Comparison of ENCODE assay signal across 9 mouse cellular contexts in the genomic region with DNA sequence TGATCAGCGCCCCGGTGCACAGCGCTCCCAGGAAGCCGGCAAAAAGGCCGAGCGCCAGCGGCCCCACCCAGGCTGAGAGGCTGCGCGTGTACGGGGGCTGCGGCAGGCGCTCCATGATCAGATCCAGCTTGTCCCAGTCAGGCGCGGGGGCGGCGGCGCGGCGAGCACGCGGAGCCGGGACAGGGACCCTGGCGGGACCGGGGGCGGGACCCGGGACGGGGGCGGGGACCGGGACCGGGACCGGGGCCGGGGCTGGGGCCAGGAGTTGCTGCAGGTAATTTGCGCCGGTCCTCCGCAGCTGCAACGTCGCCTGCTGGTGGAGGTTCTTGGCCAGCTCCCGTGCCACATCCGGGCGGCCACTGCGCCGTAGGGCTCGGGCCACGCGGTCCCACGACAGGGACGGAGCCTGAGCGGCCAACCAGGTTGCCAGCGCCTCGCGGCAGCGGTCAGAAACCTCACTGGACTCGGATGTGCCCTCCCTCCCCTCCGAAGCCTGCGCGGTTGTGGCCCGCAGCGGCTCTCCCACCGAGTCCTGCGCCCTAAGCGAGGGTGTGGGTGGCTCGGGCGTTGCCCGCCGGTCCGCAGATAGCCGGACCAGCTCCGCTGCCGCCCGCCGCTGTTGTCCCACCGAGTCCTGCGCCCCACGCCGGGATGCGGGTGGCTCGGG. TPM values are rescaled to one million over a fixed set of nuclear protein-coding genes. Genes with fewer than 3 reads are reported as not detected.
A peak's percentile ranks its signal among the peaks of the same experiment; 100 is the strongest.
DNase-seq lines count a peak whose midpoint lies in the region; ATAC-seq and TF ChIP-seq lines count a peak whose summit lies in the region.
"Had no signal": no experiment of that assay in that cellular context is flagged by ENCODE, and none has a peak within 500 bp of the region (broad histone marks: within the 10 kb centered on the region; RNA-seq: fewer than 3 reads in every experiment).

No protein-coding gene starts in this region.

- peak; percentile 70 for DNase-seq in embryo, embryonic 10 days (ENCODE audit: low spot score)
- no peak for DNase-seq in embryo, embryonic 10.5 days (ENCODE audit: low spot score)
- peak; percentile 50 for DNase-seq in adrenal gland, postnatal 25 days
- DNase-seq in lung, embryonic 14.5 days = peak; percentile 67
- peak; percentile 53 to 58 for DNase-seq in right cerebral cortex, adult 2 months (ENCODE audit: low spot score in 2 of 2)
- no peak for DNase-seq in spleen, postnatal 4 days (ENCODE audit: low spot score in 2 of 2)

- peaks cover 64% of the 10 kb centered on the region for H3K27me3 ChIP-seq in intestine, postnatal 0 days (replicated peaks; ENCODE audit: control insufficient read depth, insufficient read depth, low read length)
- peaks cover 83% of the 10 kb centered on the region for H3K27me3 ChIP-seq in lung, embryonic 14.5 days (ENCODE audit: insufficient read depth, low read length)

- no peaks in the 10 kb centered on the region for H3K9me3 ChIP-seq in intestine, postnatal 0 days (ENCODE audit: control insufficient read depth)
- H3K9me3 ChIP-seq in lung, embryonic 14.5 days (ENCODE audit: low read depth, low read length) = no peaks in the 10 kb centered on the region

- H3K36me3 ChIP-seq in intestine, postnatal 0 days (ENCODE audit: control insufficient read depth, insufficient read depth) = no peaks in the 10 kb centered on the region
- no peaks in the 10 kb centered on the region for H3K36me3 ChIP-seq in lung, embryonic 14.5 days (ENCODE audit: insufficient read depth)

- TF ChIP-seq CTCF in intestine, postnatal 0 days (IDR thresholded peaks at IDR 0.05; ENCODE audit: low read depth) = peak; percentile 31
- TF ChIP-seq CTCF in lung, embryonic 14.5 days (IDR thresholded peaks at IDR 0.05; ENCODE audit: low read depth) = peak; percentile 19; the same call in 1 of the 2 replicates

- ATAC-seq in granulocyte monocyte progenitor cell, adult 5-6 weeks (replicated peaks; ENCODE audit: poor library complexity, severe bottlenecking) = peak; percentile 24; the same call in 1 of the 2 replicates
- ATAC-seq in intestine, postnatal 0 days = peak; percentile 39; the same call in 1 of the 2 replicates
- peak; percentile 58 for ATAC-seq in lung, embryonic 14.5 days (ENCODE audit: insufficient read depth)

- peak overlapping the region; percentile 78 for H3K4me2 ChIP-seq in intestine, postnatal 0 days (replicated peaks; ENCODE audit: low read depth)
- H3K4me2 ChIP-seq in lung, embryonic 14.5 days = peak overlapping the region; percentile 96

- no peak overlapping the region for H3K27ac ChIP-seq in intestine, postnatal 0 days (ENCODE audit: low read depth, low read length)
- H3K27ac ChIP-seq in lung, embryonic 14.5 days (ENCODE audit: low read depth) = no peak overlapping the region

- H3K4me1 ChIP-seq in intestine, postnatal 0 days (replicated peaks; ENCODE audit: control insufficient read depth, insufficient read depth, low read length) = peaks cover 2% of the 10 kb centered on the region; the same call in 1 of the 2 replicates
- H3K4me1 ChIP-seq in lung, embryonic 14.5 days (ENCODE audit: insufficient read depth) = no peaks in the 10 kb centered on the region; the same call in 1 of the 2 replicates

- peak overlapping the region; percentile 40 for H3K9ac ChIP-seq in intestine, postnatal 0 days (ENCODE audit: low read depth, low read length)
- peak overlapping the region; percentile 51 for H3K9ac ChIP-seq in lung, embryonic 14.5 days

- WGBS in intestine, postnatal 0 days = 2% methylated on average over 53 of the region's 77 CpGs
- WGBS in lung, embryonic 14.5 days = under 1% methylated on average over 68 of the region's 77 CpGs

- H3K4me3 ChIP-seq in intestine, postnatal 0 days (ENCODE audit: low read depth, low read length) = peak overlapping the region; percentile 43
- H3K4me3 ChIP-seq in lung, embryonic 14.5 days (ENCODE audit: low read depth, low read length) = peak overlapping the region; percentile 48

RNA-seq across cellular contexts. Expression of a gene that starts 0.5 kb away (rescaled TPM):
- not detected in 2 replicates for total RNA-seq in adrenal gland, postnatal 25 days (2021)
- total RNA-seq in granulocyte monocyte progenitor cell, adult 5-6 weeks (2014; fragmentation: Nextera tagmentation) = not detected in 2 replicates
- not detected in 2 replicates for total RNA-seq in granulocyte monocyte progenitor cell, adult 5-6 weeks (2017)
- not detected in 2 replicates for polyA plus RNA-seq in intestine, postnatal 0 days (2015; fragmentation: Nextera tagmentation; extraction: Ambion mirVana)
- polyA plus RNA-seq in lung, embryonic 14.5 days (2014; fragmentation: Nextera tagmentation; extraction: Ambion mirVana) = not detected in 2 replicates
- polyA plus RNA-seq: frontal cortex, adult 2 months had no signal

RNA-seq across cellular contexts. Expression of a gene that starts 31.7 kb away (rescaled TPM):
- total RNA-seq in adrenal gland, postnatal 25 days (2021) = 9.0 and 10.2 TPM in 2 replicates
- total RNA-seq in granulocyte monocyte progenitor cell, adult 5-6 weeks (2014; fragmentation: Nextera tagmentation) = not detected in 2 replicates
- not detected in 2 replicates for total RNA-seq in granulocyte monocyte progenitor cell, adult 5-6 weeks (2017)
- polyA plus RNA-seq in intestine, postnatal 0 days (2015; fragmentation: Nextera tagmentation; extraction: Ambion mirVana) = 0.16 and 0.33 TPM in 2 replicates
- 0.26 and 0.34 TPM in 2 replicates for polyA plus RNA-seq in lung, embryonic 14.5 days (2014; fragmentation: Nextera tagmentation; extraction: Ambion mirVana)

Comparison
In these comparisons a context has a peak if more than half of its experiments do, and no peak if none do; other contexts are left out.
1. DNase-seq: peak in embryo, embryonic 10 days (single experiment), adrenal gland, postnatal 25 days (single experiment), lung, embryonic 14.5 days (single experiment) and right cerebral cortex, adult 2 months (2 of 2); none in embryo, embryonic 10.5 days (single experiment) and spleen, postnatal 4 days (0 of 2).
2. RNA of a gene that starts 31.7 kb away (total RNA-seq): 9.0 to 10.2 TPM in adrenal gland, postnatal 25 days; not detected in granulocyte monocyte progenitor cell, adult 5-6 weeks; every median in the first group is over 10 times any median in the second.
3. Peak in every context shown above with its lines, with median percentiles within 50 percentile points of each other: ATAC-seq.